Mouse (Mus musculus): ENCODE results near the gene Ankdd1a. TPM values are rescaled to one million over a fixed set of nuclear protein-coding genes. Genes with fewer than 3 reads are reported as not detected.

The Ankdd1a gene
- 0.06 TPM in 1 of 2 replicates, not detected in the other for polyA plus RNA-seq (2012; rRNA removed)

GRCm38 (mm10) chr9:65519807-65520504, at the start of gene Ankdd1a:
TSS of gene Ankdd1a (minus strand) at chr9:65520193.
- 15% methylated on average over 25 of the region's 25 CpGs for whole genome bisulfite sequencing
- no peak for DNase-seq (ENCODE audit: low read depth, low spot score)

- 59% methylated on average over 6 of the region's 6 CpGs for WGBS
- DNase-seq (ENCODE audit: low read depth, low spot score): no peak
Observed at GRCm38 (mm10) chr9:65569491-65569971, 49.5 kb upstream of the Ankdd1a start.

- 65% methylated on average over 6 of the region's 6 CpGs for WGBS
- no peak for DNase-seq (ENCODE audit: low read depth, low spot score)
Observed at GRCm38 (mm10) chr9:65568787-65569186, 48.8 kb upstream of the Ankdd1a start.

GRCm38 (mm10) chr9:65564698-65565097, 44.7 kb upstream of the Ankdd1a start:
- DNase-seq (ENCODE audit: low read depth, low spot score): no peak
- WGBS: 44% methylated on average over 2 of the region's 2 CpGs

- DNase-seq (ENCODE audit: low read depth, low spot score): no peak
- 67% methylated on average over 5 of the region's 5 CpGs for WGBS
Observed at GRCm38 (mm10) chr9:65563073-65563472, 43.1 kb upstream of the Ankdd1a start.

- WGBS: 54% methylated on average over 4 of the region's 4 CpGs
- DNase-seq (ENCODE audit: low read depth, low spot score): no peak
Observed at GRCm38 (mm10) chr9:65562081-65562506, 42.1 kb upstream of the Ankdd1a start.

- 83% methylated on average over 4 of the region's 4 CpGs for WGBS
- DNase-seq (ENCODE audit: low read depth, low spot score): no peak
Observed at GRCm38 (mm10) chr9:65561016-65561415, 41.0 kb upstream of the Ankdd1a start.

- DNase-seq (ENCODE audit: low read depth, low spot score): no peak
- 87% methylated on average over 6 of the region's 6 CpGs for WGBS
Observed at GRCm38 (mm10) chr9:65558806-65559205, 38.8 kb upstream of the Ankdd1a start.

- no peak for DNase-seq (ENCODE audit: low read depth, low spot score)
Observed at GRCm38 (mm10) chr9:65556979-65557378, 37.0 kb upstream of the Ankdd1a start.

GRCm38 (mm10) chr9:65556349-65556748, 36.4 kb upstream of the Ankdd1a start:
- 93% methylated on average over 8 of the region's 8 CpGs for WGBS
- no peak for DNase-seq (ENCODE audit: low read depth, low spot score)

More at GRCm38 (mm10) chr9:65556979-65557378, 37.0 kb upstream of the Ankdd1a start:
- WGBS: 91% methylated on average over 5 of the region's 5 CpGs

- WGBS: 71% methylated on average over 4 of the region's 4 CpGs
Observed at GRCm38 (mm10) chr9:65555621-65556020, 35.6 kb upstream of the Ankdd1a start.

GRCm38 (mm10) chr9:65555001-65555405, 35.0 kb upstream of the Ankdd1a start:
- no peak for DNase-seq (ENCODE audit: low read depth, low spot score)

More at GRCm38 (mm10) chr9:65555621-65556020, 35.6 kb upstream of the Ankdd1a start:
- no peak for DNase-seq (ENCODE audit: low read depth, low spot score)

GRCm38 (mm10) chr9:65552711-65553110, 32.7 kb upstream of the Ankdd1a start:
- DNase-seq (ENCODE audit: low read depth, low spot score): no peak
- WGBS: 95% methylated on average over 2 of the region's 2 CpGs

More at GRCm38 (mm10) chr9:65555001-65555405, 35.0 kb upstream of the Ankdd1a start:
- 22% methylated on average over 5 of the region's 5 CpGs for WGBS

- DNase-seq (ENCODE audit: low read depth, low spot score): no peak
- 78% methylated on average over 5 of the region's 5 CpGs for WGBS
Observed at GRCm38 (mm10) chr9:65552141-65552540, 32.1 kb upstream of the Ankdd1a start.

GRCm38 (mm10) chr9:65551035-65551434, 31.0 kb upstream of the Ankdd1a start:
- WGBS: 25% methylated on average over 5 of the region's 5 CpGs
- no peak for DNase-seq (ENCODE audit: low read depth, low spot score)

- DNase-seq (ENCODE audit: low read depth, low spot score): no peak
- 38% methylated on average over 7 of the region's 7 CpGs for WGBS
Observed at GRCm38 (mm10) chr9:65550079-65550831, 30.3 kb upstream of the Ankdd1a start.

- WGBS: 81% methylated on average over 5 of the region's 5 CpGs
- DNase-seq (ENCODE audit: low read depth, low spot score): no peak
Observed at GRCm38 (mm10) chr9:65549643-65550042, 29.6 kb upstream of the Ankdd1a start.

GRCm38 (mm10) chr9:65549139-65549538, 29.1 kb upstream of the Ankdd1a start:
- DNase-seq (ENCODE audit: low read depth, low spot score): no peak
- 83% methylated on average over 3 of the region's 3 CpGs for WGBS

- no peak for DNase-seq (ENCODE audit: low read depth, low spot score)
- 75% methylated on average over 8 of the region's 8 CpGs for WGBS
Observed at GRCm38 (mm10) chr9:65548311-65548710, 28.3 kb upstream of the Ankdd1a start.

GRCm38 (mm10) chr9:65547844-65548243, 27.9 kb upstream of the Ankdd1a start:
- WGBS: 47% methylated on average over 4 of the region's 4 CpGs
- DNase-seq (ENCODE audit: low read depth, low spot score): no peak

- no peak for DNase-seq (ENCODE audit: low read depth, low spot score)
- 72% methylated on average over 5 of the region's 5 CpGs for WGBS
Observed at GRCm38 (mm10) chr9:65547111-65547510, 27.1 kb upstream of the Ankdd1a start.
